Mouse (Mus musculus) forebrain, embryonic 11.5 days (tissue): ENCODE results near the gene Nlrp6. TPM values are rescaled to one million over a fixed set of nuclear protein-coding genes. Genes with fewer than 3 reads are reported as not detected.
A peak's percentile ranks its signal among the peaks of the same experiment; 100 is the strongest.
"Not testable (repeated sequence)": the region's sequence is repeated elsewhere in the genome, so short reads cannot be mapped to it uniquely, and the experiment has no call there.

Experiments used
- ATAC-seq: fragments of 200-750 bp; cut with Nextera tagmentation; replicated peaks from 2 replicates; pipeline ENCODE4 v1.8.0; 2017; ENCODE audit warnings: moderate TSS enrichment; ENCODE audit not compliant: low FRiP score
- DNase-seq: peaks from one replicate; pipeline ENCODE4 v3.0.0-alpha.2; 2017; ENCODE audit warnings: low spot score
- H3K27ac ChIP-seq: fragments of 300-500 bp; sonication (generic); 2 replicates; pipeline ENCODE4 v1.5.1; 2014; ENCODE audit warnings: low read depth, low read length
- H3K27me3 ChIP-seq: fragments of 300-500 bp; sonication (generic); 2 replicates; pipeline ENCODE4 v1.6.1; 2014; ENCODE audit warnings: mild to moderate bottlenecking, low read length, mixed read lengths; ENCODE audit not compliant: control insufficient read depth, insufficient read depth
- H3K36me3 ChIP-seq: fragments of 300-500 bp; sonication (generic); 2 replicates; pipeline ENCODE4 v1.6.1; 2014; ENCODE audit warnings: mild to moderate bottlenecking, low read length, moderate library complexity, mixed read lengths; ENCODE audit not compliant: control insufficient read depth, insufficient read depth
- H3K4me1 ChIP-seq: fragments of 300-500 bp; sonication (generic); replicated peaks from 2 replicates; pipeline ENCODE4 v1.6.1; 2014; ENCODE audit warnings: low read length, mixed read lengths; ENCODE audit not compliant: control insufficient read depth, insufficient read depth
- H3K4me2 ChIP-seq: fragments of 300-500 bp; sonication (generic); 2 replicates; pipeline ENCODE4 v1.6.1; 2014; ENCODE audit warnings: low read depth, mild to moderate bottlenecking, low read length, moderate library complexity, mixed read lengths; ENCODE audit not compliant: severe bottlenecking
- H3K4me3 ChIP-seq: fragments of 300-500 bp; sonication (generic); 2 replicates; pipeline ENCODE4 v1.5.1; 2014; ENCODE audit warnings: low read depth, low read length
- H3K9ac ChIP-seq: fragments of 300-500 bp; sonication (generic); 2 replicates; pipeline ENCODE4 v1.6.1; 2014; ENCODE audit warnings: low read length
- H3K9me3 ChIP-seq: fragments of 300-500 bp; sonication (generic); 2 replicates; pipeline ENCODE4 v1.6.1; 2016; ENCODE audit warnings: low read length, mixed read lengths; ENCODE audit not compliant: control insufficient read depth
- WGBS: fragments of 180-500 bp; shearing (Covaris S2); extraction: QIAGEN DNeasy Blood & Tissue Kit; methylation state at CpG from one replicate; pipeline ENCODE4 v1.1.7; 2014; 5-methylcytosine and 5-hydroxymethylcytosine counted together
- polyA plus RNA-seq: library from polyadenylated mRNA; unstranded; fragments of >200 nt; fragmentation: Nextera tagmentation; extraction: Ambion mirVana; gene quantifications from 2 replicates; pipeline ENCODE4 v1.2.1, GENCODE M21; 2014

The Nlrp6 gene
- polyA plus RNA-seq, 1 experiment from 2014 or later, result 0.37 TPM

DNA sequence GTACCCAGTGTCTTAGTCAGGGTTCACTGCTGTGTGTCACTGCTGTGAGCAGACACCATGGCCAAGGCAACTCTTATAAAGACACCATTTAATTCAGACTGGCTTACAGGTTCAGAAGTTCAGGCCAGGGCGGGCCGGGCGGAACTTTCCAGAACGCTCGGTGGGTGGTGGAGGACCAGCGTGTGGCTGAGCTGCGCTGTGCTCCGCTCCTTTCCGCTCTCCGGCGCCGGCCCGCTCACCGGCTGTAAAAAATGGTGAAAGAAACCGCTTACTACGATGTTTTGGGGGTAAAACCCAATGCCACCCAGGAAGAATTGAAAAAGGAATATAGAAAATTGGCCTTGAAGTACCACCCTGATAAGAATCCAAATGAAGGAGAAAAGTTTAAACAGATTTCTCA, 30.1 kb upstream of the Nlrp6 start:
- not testable (repeated sequence) for H3K27ac ChIP-seq, H3K4me3 ChIP-seq, ATAC-seq, H3K9ac ChIP-seq, H3K27me3 ChIP-seq, H3K4me2 ChIP-seq, DNase-seq, H3K9me3 ChIP-seq, H3K4me1 ChIP-seq
- WGBS, result 97% methylated on average over 16 of the region's 16 CpGs
- peaks cover 13% of the 10 kb centered on the region; the same call in 1 of the 2 replicates for H3K36me3 ChIP-seq

DNA sequence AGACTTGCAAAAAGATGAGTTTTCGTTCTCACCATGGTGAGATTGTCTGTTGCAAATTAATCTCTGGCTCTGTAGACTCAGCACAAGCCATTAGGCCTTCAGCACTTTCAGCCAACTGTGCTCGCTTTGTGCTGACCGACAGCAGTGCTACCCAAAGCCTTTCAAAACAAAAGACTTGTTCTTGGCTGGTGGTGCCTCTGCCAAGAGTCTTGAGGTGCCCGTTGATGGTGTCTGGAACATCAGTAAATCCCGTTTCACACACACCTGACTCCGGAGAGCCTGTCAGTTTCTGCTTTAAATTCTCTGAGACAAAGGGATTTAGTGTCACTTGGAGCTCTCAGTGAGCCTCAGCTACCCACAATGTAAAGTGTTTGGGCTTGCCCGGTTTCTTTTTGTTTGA, 26.7 kb upstream of the Nlrp6 start:
- peaks cover 15% of the 10 kb centered on the region; the same call in 1 of the 2 replicates for H3K36me3 ChIP-seq
- H3K4me1 ChIP-seq, result no peaks in the 10 kb centered on the region
- 90% methylated on average over 7 of the region's 7 CpGs for WGBS
- no peak for DNase-seq
- H3K27me3 ChIP-seq, result no peaks in the 10 kb centered on the region
- no peak for ATAC-seq
- H3K9ac ChIP-seq, result no peak overlapping the region
- H3K4me3 ChIP-seq, result no peak overlapping the region
- H3K27ac ChIP-seq, result no peak overlapping the region
- no peak overlapping the region for H3K4me2 ChIP-seq
- H3K9me3 ChIP-seq, result no peaks in the 10 kb centered on the region

DNA sequence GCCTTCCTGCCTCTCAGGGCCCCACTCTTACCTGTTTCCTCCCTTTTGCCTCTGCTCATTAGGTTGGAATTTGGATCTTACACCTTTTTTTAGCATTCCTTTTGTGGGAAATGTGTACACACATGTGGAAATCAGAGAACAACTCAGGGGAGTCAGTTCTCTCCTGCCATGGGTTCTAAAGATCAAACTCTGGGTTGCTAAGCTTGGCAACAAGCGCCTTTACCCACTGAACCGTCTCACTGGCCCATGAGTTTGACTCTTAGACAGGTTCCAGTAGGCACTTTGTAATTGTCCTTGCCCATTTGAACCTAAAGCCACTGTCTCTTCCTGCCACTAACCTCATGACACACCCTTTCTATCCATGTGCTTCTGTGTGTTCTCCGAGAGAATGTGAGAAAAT, 26.1 kb upstream of the Nlrp6 start:
- no peak overlapping the region for H3K27ac ChIP-seq
- H3K27me3 ChIP-seq, result no peaks in the 10 kb centered on the region
- peaks cover 16% of the 10 kb centered on the region; the same call in 1 of the 2 replicates for H3K36me3 ChIP-seq
- no peak overlapping the region for H3K4me3 ChIP-seq
- over 99% methylated on average over 3 of the region's 3 CpGs for WGBS
- DNase-seq (no peak), ATAC-seq (no peak)
- no peak overlapping the region for H3K9ac ChIP-seq
- no peaks in the 10 kb centered on the region for H3K4me1 ChIP-seq
- H3K4me2 ChIP-seq, result no peak overlapping the region
- no peaks in the 10 kb centered on the region for H3K9me3 ChIP-seq

DNA sequence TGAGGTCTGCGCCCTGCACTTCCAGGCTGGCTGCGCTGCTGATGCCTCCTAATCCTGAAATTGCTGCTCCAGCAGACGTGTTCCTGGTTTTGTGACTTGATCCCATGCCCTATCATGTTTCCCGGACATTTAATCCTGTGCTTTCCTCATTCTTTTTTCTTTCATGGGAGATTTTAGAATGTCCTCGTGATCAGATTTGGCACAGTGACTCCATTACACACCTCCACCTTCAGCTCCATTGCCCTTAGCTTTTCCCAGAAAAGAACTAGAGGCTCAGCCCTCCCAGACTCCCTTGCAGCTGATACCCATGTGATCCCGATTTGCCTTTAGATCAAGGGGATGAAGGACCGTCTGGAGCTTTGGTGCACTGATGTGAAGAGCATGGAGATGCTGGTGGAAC, 22.8 kb upstream of the Nlrp6 start:
- Histone ChIP-seq H3K4me1 (no peaks in the 10 kb centered on the region), H3K27me3 (no peaks in the 10 kb centered on the region), H3K9ac (no peak overlapping the region), H3K36me3 (peaks cover 13% of the 10 kb centered on the region; the same call in 1 of the 2 replicates), H3K9me3 (no peaks in the 10 kb centered on the region), H3K4me2 (no peak overlapping the region), H3K4me3 (no peak overlapping the region), H3K27ac (no peak overlapping the region)
- DNase-seq (no peak), ATAC-seq (no peak)
- 88% methylated on average over 7 of the region's 7 CpGs for whole genome bisulfite sequencing

DNA sequence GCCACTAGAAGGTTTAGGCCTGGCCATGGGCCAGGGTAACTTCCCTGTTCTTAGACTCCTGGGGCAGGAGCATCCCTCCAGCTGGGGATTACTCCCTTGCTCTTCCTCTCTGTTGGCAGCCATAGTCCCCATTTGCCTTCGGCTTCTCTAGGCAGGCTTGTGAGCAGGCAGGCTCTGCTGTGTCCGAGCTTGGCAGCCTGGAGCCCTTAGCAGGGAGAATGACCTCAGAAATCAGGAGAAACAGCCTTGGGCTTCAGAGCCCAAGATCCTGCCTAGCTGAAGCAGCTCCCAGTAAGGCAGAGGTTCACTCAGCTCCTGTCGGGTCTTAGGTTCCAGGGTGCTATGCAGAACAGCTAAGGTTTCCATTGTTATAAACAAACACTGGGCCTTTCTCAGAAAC, 21.6 kb upstream of the Nlrp6 start:
- Histone ChIP-seq H3K4me2 (no peak overlapping the region), H3K36me3 (peaks cover 13% of the 10 kb centered on the region; the same call in 1 of the 2 replicates), H3K4me1 (no peaks in the 10 kb centered on the region), H3K27ac (no peak overlapping the region), H3K9me3 (no peaks in the 10 kb centered on the region), H3K4me3 (no peak overlapping the region), H3K9ac (no peak overlapping the region), H3K27me3 (no peaks in the 10 kb centered on the region)
- DNase-seq, result no peak
- 83% methylated on average over 3 of the region's 3 CpGs for WGBS
- ATAC-seq, result no peak

DNA sequence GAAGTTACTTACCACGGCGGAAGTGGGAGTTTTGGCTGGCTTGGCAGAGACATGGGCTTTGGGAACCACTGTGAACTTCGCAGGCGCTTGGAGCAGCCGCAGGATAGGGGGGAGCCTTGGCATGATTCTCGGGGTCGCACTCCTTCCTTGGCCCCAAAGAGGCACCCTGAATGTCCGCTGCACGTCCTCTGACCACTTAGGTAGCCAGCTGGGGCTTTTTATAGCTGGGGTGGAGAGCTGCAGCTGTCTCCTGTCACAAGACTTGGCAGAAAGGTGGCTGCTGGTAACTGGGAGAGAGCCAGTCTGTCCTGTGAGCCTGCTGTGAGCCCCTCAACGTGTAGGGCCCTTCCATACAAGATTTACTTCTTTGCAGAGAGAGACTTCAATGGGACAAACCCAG, 20.5 kb upstream of the Nlrp6 start, which contains the start of gene Cox8b:
Gene Cox8b, minus strand, starts transcription at position 227 of the 400 bp plus-strand sequence.
- ATAC-seq (no peak), DNase-seq (no peak)
- Histone ChIP-seq H3K4me1 (no peaks in the 10 kb centered on the region), H3K9ac (no peak within 1 kb of the TSS), H3K27ac (no peak within 1 kb of the TSS), H3K4me3 (no peak within 1 kb of the TSS), H3K27me3 (no peaks in the 10 kb centered on the region), H3K4me2 (no peak within 1 kb of the TSS), H3K9me3 (no peaks in the 10 kb centered on the region), H3K36me3 (peaks cover 13% of the 10 kb centered on the region; the same call in 1 of the 2 replicates)
- WGBS, result 85% methylated on average over 10 of the region's 10 CpGs

DNA sequence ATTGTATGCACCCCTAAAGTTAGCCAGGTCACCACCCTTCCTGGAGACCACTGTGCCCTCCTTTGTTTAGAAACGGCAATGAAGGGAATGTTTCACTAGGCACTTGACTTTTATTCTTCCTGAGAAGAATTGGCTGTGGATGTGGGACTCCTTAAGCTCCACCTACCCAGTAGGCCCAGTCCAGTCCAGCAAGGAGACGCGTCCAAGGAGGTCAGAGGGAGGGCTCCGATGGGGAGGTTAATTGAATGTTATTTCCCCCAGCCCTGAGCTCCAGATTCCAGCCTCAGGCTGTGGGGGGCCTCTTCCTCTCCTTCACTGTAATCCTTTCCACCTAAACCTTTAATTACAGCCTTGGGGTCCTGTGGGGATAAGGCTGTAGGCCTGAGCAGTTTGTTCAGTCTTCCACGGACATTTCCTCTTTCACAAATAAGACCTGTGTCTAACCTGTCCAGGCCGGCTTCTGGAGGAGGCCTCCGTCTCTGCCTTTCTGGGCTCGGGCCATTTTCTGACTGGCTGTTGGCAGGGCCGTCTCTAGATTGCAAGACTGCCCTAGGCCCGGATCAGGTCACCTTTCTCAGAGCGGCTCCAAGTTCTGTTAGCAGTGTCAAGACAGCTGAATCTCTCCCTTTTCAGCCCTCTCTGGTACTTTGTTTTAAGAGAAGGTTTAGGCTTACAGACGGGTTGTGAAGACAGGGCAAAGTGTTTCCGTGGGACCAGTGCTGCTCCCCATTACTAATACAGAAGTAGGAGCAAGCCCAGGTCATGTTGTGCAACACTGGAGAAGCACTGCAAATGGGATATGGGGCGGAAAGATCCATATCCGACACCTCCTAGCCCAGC, 18.4 kb upstream of the Nlrp6 start:
- Histone ChIP-seq H3K27me3 (no peaks in the 10 kb centered on the region), H3K4me1 (no peaks in the 10 kb centered on the region), H3K4me3 (no peak overlapping the region), H3K9me3 (no peaks in the 10 kb centered on the region), H3K36me3 (peaks cover 10% of the 10 kb centered on the region; the same call in 1 of the 2 replicates), H3K27ac (no peak overlapping the region), H3K4me2 (no peak overlapping the region), H3K9ac (no peak overlapping the region)
- no peak for ATAC-seq
- DNase-seq, result no peak
- WGBS, result 66% methylated on average over 15 of the region's 15 CpGs

DNA sequence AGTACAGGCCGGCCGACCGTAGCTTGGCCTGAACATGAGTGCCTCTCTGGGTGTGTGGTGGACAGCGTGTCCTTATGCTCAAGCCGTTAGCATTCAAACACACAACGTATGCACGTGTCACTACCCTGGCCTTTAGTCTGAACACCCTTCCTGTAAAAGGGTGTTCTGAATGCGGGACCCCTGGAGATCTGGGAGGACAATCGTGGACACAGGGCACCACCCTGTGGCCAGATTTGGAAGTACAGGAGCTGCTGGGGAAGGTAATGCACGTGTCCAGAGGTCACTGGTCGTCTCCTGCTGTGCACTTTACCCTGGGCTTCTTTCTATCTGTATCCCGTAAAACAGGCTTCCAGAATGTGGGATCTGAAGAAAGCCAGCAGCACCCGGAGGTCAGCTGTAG, 17.5 kb upstream of the Nlrp6 start:
- Histone ChIP-seq H3K36me3 (peaks cover 6% of the 10 kb centered on the region; the same call in 1 of the 2 replicates), H3K4me2 (no peak overlapping the region), H3K27ac (no peak overlapping the region), H3K9ac (peak overlapping the region; percentile 27; the same call in 1 of the 2 replicates), H3K27me3 (no peaks in the 10 kb centered on the region), H3K4me1 (no peaks in the 10 kb centered on the region), H3K4me3 (no peak overlapping the region), H3K9me3 (no peaks in the 10 kb centered on the region)
- peak; percentile 86 for DNase-seq
- ATAC-seq, result peak; percentile 72
- 27% methylated on average over 13 of the region's 13 CpGs for WGBS
